Mouse (Mus musculus) limb, embryonic 10.5 days (tissue): ENCODE data around the gene Tcn2. TPM values are rescaled to one million over a fixed set of nuclear protein-coding genes. Genes with fewer than 3 reads are reported as not detected.

Experiments used
- polyA plus RNA-seq: library from polyadenylated mRNA; unstranded; fragments of >200 nt; fragmentation: Nextera tagmentation; extraction: Ambion mirVana; gene quantifications from 2 replicates; pipeline ENCODE4 v1.2.1, GENCODE M21; 2016

The Tcn2 gene
- polyA plus RNA-seq, 1 experiment from 2014 or later = 23.9 TPM

Other genes with a start within 250 kb of the Tcn2 start
- 0.23 and 0.34 TPM in 2 replicates for gene Osbp2, start 68.3 kb downstream of the Tcn2 start, polyA plus RNA-seq
- 0.67 and 0.70 TPM in 2 replicates for gene 4921536K21Rik, start 37.1 kb downstream of the Tcn2 start, polyA plus RNA-seq
- gene Dusp18, start 36.9 kb downstream of the Tcn2 start, polyA plus RNA-seq = 12.9 and 17.0 TPM in 2 replicates
- 2.5 and 2.6 TPM in 2 replicates for gene Slc35e4, start 17.5 kb downstream of the Tcn2 start, polyA plus RNA-seq
- 106 and 115 TPM in 2 replicates for gene Pes1, start 31.8 kb upstream of the Tcn2 start, polyA plus RNA-seq
- gene 4930556J24Rik, start 44.6 kb upstream of the Tcn2 start, polyA plus RNA-seq = 0.13 and 0.25 TPM in 2 replicates
- 0.55 and 1.8 TPM in 2 replicates for gene Gal3st1, start 51.5 kb upstream of the Tcn2 start, polyA plus RNA-seq
- 0.06 TPM in 1 of 2 replicates, not detected in the other for gene Sec14l4, start 99.3 kb upstream of the Tcn2 start, polyA plus RNA-seq
- gene Sec14l3, start 132.7 kb upstream of the Tcn2 start, polyA plus RNA-seq = not detected in 2 replicates
- gene Mtfp1, start 163.3 kb upstream of the Tcn2 start, polyA plus RNA-seq = 12.5 and 16.2 TPM in 2 replicates
- 1.5 and 2.7 TPM in 2 replicates for gene Sec14l2, start 191.3 kb upstream of the Tcn2 start, polyA plus RNA-seq
- 16.3 and 23.3 TPM in 2 replicates for gene Rnf215, start 203.0 kb upstream of the Tcn2 start, polyA plus RNA-seq
- 7.9 and 9.4 TPM in 2 replicates for gene Ccdc157, start 228.1 kb upstream of the Tcn2 start, polyA plus RNA-seq
- 101 and 105 TPM in 2 replicates for gene Sf3a1, start 228.2 kb upstream of the Tcn2 start, polyA plus RNA-seq